ENCODE assay signal across 9 mouse cellular contexts in genomic region chr7:45706721-45707241, GRCm38 (mm10). TPM values are rescaled to one million over a fixed set of nuclear protein-coding genes. Genes with fewer than 3 reads are reported as not detected.
A peak's percentile ranks its signal among the peaks of the same experiment; 100 is the strongest.
DNase-seq lines count a peak whose midpoint lies in the region; ATAC-seq lines count a peak whose summit lies in the region.
"Had no signal": no experiment of that assay in that cellular context is flagged by ENCODE, and none has a peak within 500 bp of the region (broad histone marks: within the 10 kb centered on the region; RNA-seq: fewer than 3 reads in every experiment).

No protein-coding gene starts in this region.

- DNase-seq in embryonic facial prominence, embryonic 11.5 days (ENCODE audit: low spot score), result peak; percentile 86
- peak; percentile 92 to 94 for DNase-seq in heart, adult 9 months (ENCODE audit: low spot score in 2 of 2)
- DNase-seq in neural tube, embryonic 10.5 days (ENCODE audit: extremely low spot score, low spot score), result peak; percentile 84

- peaks cover 16% of the 10 kb centered on the region for H3K27me3 ChIP-seq in erythroblast, embryonic 14.5 days (ENCODE audit: control insufficient read depth)
- no peaks in the 10 kb centered on the region for H3K27me3 ChIP-seq in embryonic facial prominence, embryonic 11.5 days (ENCODE audit: control insufficient read depth, insufficient read depth, low read length)
- H3K27me3 ChIP-seq in kidney, embryonic 14.5 days (ENCODE audit: control insufficient read depth, insufficient read depth, low read length), result no peaks in the 10 kb centered on the region
- H3K27me3 ChIP-seq in liver, embryonic 12.5 days (replicated peaks), result peaks cover 18% of the 10 kb centered on the region
- no peaks in the 10 kb centered on the region for H3K27me3 ChIP-seq in stomach, embryonic 15.5 days (replicated peaks)
- H3K27me3 ChIP-seq: Patski had no signal

- WGBS in embryonic facial prominence, embryonic 11.5 days, result under 1% methylated on average over 42 of the region's 45 CpGs
- WGBS in kidney, embryonic 14.5 days, result 1% methylated on average over 41 of the region's 45 CpGs
- 1% methylated on average over 41 of the region's 45 CpGs for WGBS in liver, embryonic 12.5 days (ENCODE audit: insufficient replicate concordance)
- WGBS in stomach, embryonic 15.5 days, result under 1% methylated on average over 26 of the region's 45 CpGs

- ATAC-seq in erythroblast, adult 5-6 weeks (replicated peaks; ENCODE audit: low FRiP score, poor library complexity, severe bottlenecking), result no peak
- no peak for ATAC-seq in embryonic facial prominence, embryonic 11.5 days (replicated peaks; ENCODE audit: insufficient number of reproducible peaks, low FRiP score, low TSS enrichment, low read depth)
- ATAC-seq in kidney, embryonic 14.5 days (ENCODE audit: low FRiP score, low TSS enrichment), result no peak
- ATAC-seq in liver, embryonic 12.5 days, result peak; percentile 41; the same call in 1 of the 2 replicates
- ATAC-seq in stomach, embryonic 15.5 days (ENCODE audit: insufficient read depth, low FRiP score, low read depth), result no peak
- ATAC-seq: Patski had no signal

- peak overlapping the region; percentile 95 for H3K4me2 ChIP-seq in embryonic facial prominence, embryonic 11.5 days (ENCODE audit: low read depth, low read length)
- H3K4me2 ChIP-seq in kidney, embryonic 14.5 days (replicated peaks; ENCODE audit: low read depth, low read length), result peak overlapping the region; percentile 93
- peak overlapping the region; percentile 100 for H3K4me2 ChIP-seq in liver, embryonic 12.5 days
- peak overlapping the region; percentile 99 for H3K4me2 ChIP-seq in stomach, embryonic 15.5 days

- no peaks in the 10 kb centered on the region for H3K9me3 ChIP-seq in erythroblast, embryonic 14.5 days (ENCODE audit: control insufficient read depth, low read length)
- no peaks in the 10 kb centered on the region for H3K9me3 ChIP-seq in embryonic facial prominence, embryonic 11.5 days (replicated peaks; ENCODE audit: control insufficient read depth, low read length)
- no peaks in the 10 kb centered on the region for H3K9me3 ChIP-seq in kidney, embryonic 14.5 days (ENCODE audit: control insufficient read depth, low read length)
- no peaks in the 10 kb centered on the region for H3K9me3 ChIP-seq in liver, embryonic 12.5 days (replicated peaks)
- H3K9me3 ChIP-seq in stomach, embryonic 15.5 days, result no peaks in the 10 kb centered on the region

- H3K4me1 ChIP-seq in erythroblast, embryonic 14.5 days (ENCODE audit: control insufficient read depth), result peaks cover 52% of the 10 kb centered on the region
- H3K4me1 ChIP-seq in embryonic facial prominence, embryonic 11.5 days (ENCODE audit: control insufficient read depth, insufficient read depth, low read length), result peaks cover 15% of the 10 kb centered on the region
- H3K4me1 ChIP-seq in kidney, embryonic 14.5 days (ENCODE audit: control insufficient read depth, insufficient read depth, low read length), result peaks cover 30% of the 10 kb centered on the region
- peaks cover 58% of the 10 kb centered on the region for H3K4me1 ChIP-seq in liver, embryonic 12.5 days
- H3K4me1 ChIP-seq in stomach, embryonic 15.5 days, result peaks cover 53% of the 10 kb centered on the region

- peak overlapping the region; percentile 64 for H3K9ac ChIP-seq in embryonic facial prominence, embryonic 11.5 days (replicated peaks; ENCODE audit: low read length)
- H3K9ac ChIP-seq in kidney, embryonic 14.5 days (ENCODE audit: low read depth, low read length), result peak overlapping the region; percentile 84
- H3K9ac ChIP-seq in liver, embryonic 12.5 days, result peak overlapping the region; percentile 81
- H3K9ac ChIP-seq in stomach, embryonic 15.5 days, result peak overlapping the region; percentile 58

- peaks cover 21% of the 10 kb centered on the region for H3K36me3 ChIP-seq in erythroblast, embryonic 14.5 days (ENCODE audit: control insufficient read depth)
- H3K36me3 ChIP-seq in embryonic facial prominence, embryonic 11.5 days (replicated peaks; ENCODE audit: control insufficient read depth, insufficient read depth, low read depth, low read length), result peaks cover under 1% of the 10 kb centered on the region
- peaks cover 19% of the 10 kb centered on the region for H3K36me3 ChIP-seq in kidney, embryonic 14.5 days (ENCODE audit: control insufficient read depth, insufficient read depth, low read length)
- H3K36me3 ChIP-seq in liver, embryonic 12.5 days, result peaks cover 26% of the 10 kb centered on the region
- H3K36me3 ChIP-seq in stomach, embryonic 15.5 days, result peaks cover 14% of the 10 kb centered on the region

- H3K27ac ChIP-seq in embryonic facial prominence, embryonic 11.5 days (replicated peaks; ENCODE audit: low read depth, low read length), result peak overlapping the region; percentile 31; the same call in 1 of the 2 replicates
- peak overlapping the region; percentile 90 for H3K27ac ChIP-seq in kidney, embryonic 14.5 days (ENCODE audit: low read depth, low read length)
- H3K27ac ChIP-seq in liver, embryonic 12.5 days, result peak overlapping the region; percentile 77
- peak overlapping the region; percentile 95 for H3K27ac ChIP-seq in stomach, embryonic 15.5 days

- peak overlapping the region; percentile 67 for H3K4me3 ChIP-seq in erythroblast, embryonic 14.5 days (replicated peaks)
- H3K4me3 ChIP-seq in embryonic facial prominence, embryonic 11.5 days (ENCODE audit: low read depth, low read length), result peak overlapping the region; percentile 56
- H3K4me3 ChIP-seq in kidney, embryonic 14.5 days (ENCODE audit: low read length), result peak overlapping the region; percentile 64
- peak overlapping the region; percentile 71 for H3K4me3 ChIP-seq in liver, embryonic 12.5 days
- H3K4me3 ChIP-seq in stomach, embryonic 15.5 days (replicated peaks), result peak overlapping the region; percentile 69

RNA-seq across cellular contexts. Expression of gene Dbp, which starts 1.9 kb away (rescaled TPM):
- polyA plus RNA-seq in erythroblast, embryonic 14.5 days (2012), result 0.07 TPM in 2 replicates
- 1.5 and 1.9 TPM in 2 replicates for total RNA-seq in erythroblast, adult 5-6 weeks (2015; ENCODE audit: low replicate concordance)
- total RNA-seq in erythroblast, adult 5-6 weeks (2017; ENCODE audit: low replicate concordance), result 0.77 and 2.2 TPM in 2 replicates
- 4.9 and 5.6 TPM in 2 replicates for polyA plus RNA-seq in embryonic facial prominence, embryonic 11.5 days (2014; fragmentation: Nextera tagmentation; extraction: Ambion mirVana)
- 6.6 and 7.7 TPM in 2 replicates for polyA plus RNA-seq in kidney, embryonic 14.5 days (2014; fragmentation: Nextera tagmentation; extraction: Ambion mirVana)
- polyA plus RNA-seq in liver, embryonic 12.5 days (2016; fragmentation: Nextera tagmentation; extraction: Ambion mirVana), result 1.1 and 1.8 TPM in 2 replicates
- polyA plus RNA-seq in stomach, embryonic 15.5 days (2015; fragmentation: Nextera tagmentation; extraction: Ambion mirVana), result 2.8 and 4.4 TPM in 2 replicates

RNA-seq across cellular contexts. Expression of gene Car11, which starts 7.1 kb away (rescaled TPM):
- not detected in 2 replicates for polyA plus RNA-seq in erythroblast, embryonic 14.5 days (2012)
- total RNA-seq in erythroblast, adult 5-6 weeks (2015; ENCODE audit: low replicate concordance), result not detected in 2 replicates
- total RNA-seq in erythroblast, adult 5-6 weeks (2017; ENCODE audit: low replicate concordance), result not detected in 2 replicates
- polyA plus RNA-seq in embryonic facial prominence, embryonic 11.5 days (2014; fragmentation: Nextera tagmentation; extraction: Ambion mirVana), result 6.9 and 8.7 TPM in 2 replicates
- 6.9 and 11.9 TPM in 2 replicates for polyA plus RNA-seq in kidney, embryonic 14.5 days (2014; fragmentation: Nextera tagmentation; extraction: Ambion mirVana)
- polyA plus RNA-seq in liver, embryonic 12.5 days (2016; fragmentation: Nextera tagmentation; extraction: Ambion mirVana), result 0.93 and 1.0 TPM in 2 replicates
- 9.6 and 10.1 TPM in 2 replicates for polyA plus RNA-seq in stomach, embryonic 15.5 days (2015; fragmentation: Nextera tagmentation; extraction: Ambion mirVana)

RNA-seq across cellular contexts. Expression of gene Rpl18, which starts 8.5 kb away (rescaled TPM):
- 1,232 and 1,322 TPM in 2 replicates for polyA plus RNA-seq in erythroblast, embryonic 14.5 days (2012)
- total RNA-seq in erythroblast, adult 5-6 weeks (2015; ENCODE audit: low replicate concordance), result 423 and 424 TPM in 2 replicates
- total RNA-seq in erythroblast, adult 5-6 weeks (2017; ENCODE audit: low replicate concordance), result 286 and 289 TPM in 2 replicates
- polyA plus RNA-seq in embryonic facial prominence, embryonic 11.5 days (2014; fragmentation: Nextera tagmentation; extraction: Ambion mirVana), result 1,026 and 1,114 TPM in 2 replicates
- 1,328 and 1,679 TPM in 2 replicates for polyA plus RNA-seq in kidney, embryonic 14.5 days (2014; fragmentation: Nextera tagmentation; extraction: Ambion mirVana)
- polyA plus RNA-seq in liver, embryonic 12.5 days (2016; fragmentation: Nextera tagmentation; extraction: Ambion mirVana), result 892 and 939 TPM in 2 replicates
- 954 and 1,069 TPM in 2 replicates for polyA plus RNA-seq in stomach, embryonic 15.5 days (2015; fragmentation: Nextera tagmentation; extraction: Ambion mirVana)

RNA-seq across cellular contexts. Expression of gene Sphk2, which starts 11.0 kb away (rescaled TPM):
- 5.1 and 5.7 TPM in 2 replicates for polyA plus RNA-seq in erythroblast, embryonic 14.5 days (2012)
- total RNA-seq in erythroblast, adult 5-6 weeks (2015; ENCODE audit: low replicate concordance), result 4.6 and 7.9 TPM in 2 replicates
- 2.1 and 2.6 TPM in 2 replicates for total RNA-seq in erythroblast, adult 5-6 weeks (2017; ENCODE audit: low replicate concordance)
- polyA plus RNA-seq in embryonic facial prominence, embryonic 11.5 days (2014; fragmentation: Nextera tagmentation; extraction: Ambion mirVana), result 14.9 and 17.3 TPM in 2 replicates
- 16.8 and 23.9 TPM in 2 replicates for polyA plus RNA-seq in kidney, embryonic 14.5 days (2014; fragmentation: Nextera tagmentation; extraction: Ambion mirVana)
- 14.8 and 16.1 TPM in 2 replicates for polyA plus RNA-seq in liver, embryonic 12.5 days (2016; fragmentation: Nextera tagmentation; extraction: Ambion mirVana)
- 35.4 and 36.7 TPM in 2 replicates for polyA plus RNA-seq in stomach, embryonic 15.5 days (2015; fragmentation: Nextera tagmentation; extraction: Ambion mirVana)

RNA-seq across cellular contexts. Expression of gene Sec1, which starts 12.6 kb away (rescaled TPM):
- polyA plus RNA-seq in erythroblast, embryonic 14.5 days (2012), result not detected in 2 replicates
- total RNA-seq in erythroblast, adult 5-6 weeks (2015; ENCODE audit: low replicate concordance), result not detected in 2 replicates
- total RNA-seq in erythroblast, adult 5-6 weeks (2017; ENCODE audit: low replicate concordance), result not detected in 2 replicates
- polyA plus RNA-seq in embryonic facial prominence, embryonic 11.5 days (2014; fragmentation: Nextera tagmentation; extraction: Ambion mirVana), result 0.27 and 0.42 TPM in 2 replicates
- polyA plus RNA-seq in kidney, embryonic 14.5 days (2014; fragmentation: Nextera tagmentation; extraction: Ambion mirVana), result 0.17 and 0.28 TPM in 2 replicates
- polyA plus RNA-seq in liver, embryonic 12.5 days (2016; fragmentation: Nextera tagmentation; extraction: Ambion mirVana), result 0.11 and 0.18 TPM in 2 replicates
- 3.6 and 4.5 TPM in 2 replicates for polyA plus RNA-seq in stomach, embryonic 15.5 days (2015; fragmentation: Nextera tagmentation; extraction: Ambion mirVana)

Comparison
In these comparisons a context has a peak if more than half of its experiments do, and no peak if none do; other contexts are left out.
1. H3K27ac ChIP-seq: peak in every context shown above with its lines; median percentile 95 in stomach, embryonic 15.5 days; 90 in kidney, embryonic 14.5 days; 77 in liver, embryonic 12.5 days; 31 in embryonic facial prominence, embryonic 11.5 days.